Mouse (Mus musculus): ENCODE measurements around the gene Igf1r. TPM values are rescaled to one million over a fixed set of nuclear protein-coding genes. Genes with fewer than 3 reads are reported as not detected.

The Igf1r gene
- polyA plus RNA-seq, 1 experiment from 2014 or later, result 58.8 TPM

- CTCF ChIA-PET, result no interaction called here
- ATAC-seq (no peak), DNase-seq (ENCODE audit: low read depth, low spot score) (no peak)
- no peaks in the 10 kb centered on the region for H3K27me3 ChIP-seq
- no peak for TF ChIP-seq CTCF (IDR thresholded peaks at IDR 0.05)
- in situ Hi-C loops (cut with MboI; ENCODE audit: low pct_unique_long_range_greater_than_20kb), result no loop called here
- POLR2A ChIA-PET, result interaction anchor here (1.7 kb wide), 1 partner anchor 10 kb away, joined by 4 read pairs; no protein-coding TSS in a partner anchor
Measured at GRCm38 (mm10) chr7:68001269-68001668, 48.6 kb downstream of the Igf1r start.

- no peak for TF ChIP-seq CTCF (IDR thresholded peaks at IDR 0.05)
- no peak for ATAC-seq
- DNase-seq (ENCODE audit: low read depth, low spot score), result no peak
- ChIA-PET CTCF (interaction anchor here (0.9 kb wide), 1 partner anchor 123 kb away, joined by 3 read pairs; no protein-coding TSS in a partner anchor), POLR2A (interaction anchor here (0.9 kb wide), 1 partner anchor 39 kb away, joined by 3 read pairs; no protein-coding TSS in a partner anchor)
- H3K27me3 ChIP-seq, result no peaks in the 10 kb centered on the region
- in situ Hi-C loops (cut with MboI; ENCODE audit: low pct_unique_long_range_greater_than_20kb), result no loop called here
Measured at GRCm38 (mm10) chr7:68006074-68006473, 53.4 kb downstream of the Igf1r start.

GRCm38 (mm10) chr7:68006496-68006895 is 53.9 kb downstream of the Igf1r start:
- ChIA-PET CTCF (interaction anchor here (0.9 kb wide), 1 partner anchor 123 kb away, joined by 3 read pairs; no protein-coding TSS in a partner anchor), POLR2A (interaction anchor here (0.9 kb wide), 1 partner anchor 39 kb away, joined by 3 read pairs; no protein-coding TSS in a partner anchor)
- ATAC-seq, result peak; percentile 57
- DNase-seq (ENCODE audit: low read depth, low spot score), result peak; percentile 19
- no peak for TF ChIP-seq CTCF (IDR thresholded peaks at IDR 0.05)
- in situ Hi-C loops (cut with MboI; ENCODE audit: low pct_unique_long_range_greater_than_20kb), result no loop called here
- no peaks in the 10 kb centered on the region for H3K27me3 ChIP-seq

- POLR2A ChIA-PET, result no interaction called here
- DNase-seq (ENCODE audit: low read depth, low spot score) (no peak), ATAC-seq (no peak)
- CTCF ChIA-PET, result no interaction called here
- no peaks in the 10 kb centered on the region for H3K27me3 ChIP-seq
- in situ Hi-C loops (cut with MboI; ENCODE audit: low pct_unique_long_range_greater_than_20kb), result no loop called here
- no peak for TF ChIP-seq CTCF (IDR thresholded peaks at IDR 0.05)
Measured at GRCm38 (mm10) chr7:68009635-68010034, 57.0 kb downstream of the Igf1r start.

GRCm38 (mm10) chr7:68010168-68010567 is 57.5 kb downstream of the Igf1r start:
- TF ChIP-seq CTCF (IDR thresholded peaks at IDR 0.05), result no peak
- DNase-seq (ENCODE audit: low read depth, low spot score) (no peak), ATAC-seq (no peak)
- in situ Hi-C loops (cut with MboI; ENCODE audit: low pct_unique_long_range_greater_than_20kb), result no loop called here
- H3K27me3 ChIP-seq, result no peaks in the 10 kb centered on the region
- ChIA-PET POLR2A (no interaction called here), CTCF (no interaction called here)

GRCm38 (mm10) chr7:68010802-68011201 is 58.2 kb downstream of the Igf1r start:
- POLR2A ChIA-PET, result no interaction called here
- no peak for TF ChIP-seq CTCF (IDR thresholded peaks at IDR 0.05)
- H3K27me3 ChIP-seq, result no peaks in the 10 kb centered on the region
- in situ Hi-C loops (cut with MboI; ENCODE audit: low pct_unique_long_range_greater_than_20kb), result no loop called here
- ATAC-seq, result no peak
- CTCF ChIA-PET, result interaction anchor here (1.0 kb wide), 1 partner anchor 48 kb away, joined by 3 read pairs; no protein-coding TSS in a partner anchor
- DNase-seq (ENCODE audit: low read depth, low spot score), result no peak

- ATAC-seq, result no peak
- CTCF ChIA-PET, result interaction anchor here (1.0 kb wide), 1 partner anchor 49 kb away, joined by 3 read pairs; no protein-coding TSS in a partner anchor
- in situ Hi-C loops (cut with MboI; ENCODE audit: low pct_unique_long_range_greater_than_20kb), result no loop called here
- TF ChIP-seq CTCF (IDR thresholded peaks at IDR 0.05), result no peak
- POLR2A ChIA-PET, result no interaction called here
- no peak for DNase-seq (ENCODE audit: low read depth, low spot score)
- H3K27me3 ChIP-seq, result no peaks in the 10 kb centered on the region
Measured at GRCm38 (mm10) chr7:68011385-68012122, 58.9 kb downstream of the Igf1r start.

- ChIA-PET POLR2A (no interaction called here), CTCF (no interaction called here)
- no peak for ATAC-seq
- no peak for DNase-seq (ENCODE audit: low read depth, low spot score)
- in situ Hi-C loops (cut with MboI; ENCODE audit: low pct_unique_long_range_greater_than_20kb), result no loop called here
- H3K27me3 ChIP-seq, result no peaks in the 10 kb centered on the region
- no peak for TF ChIP-seq CTCF (IDR thresholded peaks at IDR 0.05)
Measured at GRCm38 (mm10) chr7:68012123-68012474, 59.5 kb downstream of the Igf1r start.

GRCm38 (mm10) chr7:68014495-68014894 is 61.9 kb downstream of the Igf1r start:
- ATAC-seq (no peak), DNase-seq (ENCODE audit: low read depth, low spot score) (no peak)
- CTCF ChIA-PET, result no interaction called here
- POLR2A ChIA-PET, result no interaction called here
- in situ Hi-C loops (cut with MboI; ENCODE audit: low pct_unique_long_range_greater_than_20kb), result no loop called here
- TF ChIP-seq CTCF (IDR thresholded peaks at IDR 0.05), result no peak
- no peaks in the 10 kb centered on the region for H3K27me3 ChIP-seq

GRCm38 (mm10) chr7:68015404-68015803 is 62.8 kb downstream of the Igf1r start:
- ChIA-PET POLR2A (no interaction called here), CTCF (no interaction called here)
- no peaks in the 10 kb centered on the region for H3K27me3 ChIP-seq
- in situ Hi-C loops (cut with MboI; ENCODE audit: low pct_unique_long_range_greater_than_20kb), result no loop called here
- no peak for TF ChIP-seq CTCF (IDR thresholded peaks at IDR 0.05)
- DNase-seq (ENCODE audit: low read depth, low spot score), result no peak
- no peak for ATAC-seq

GRCm38 (mm10) chr7:68018038-68018437 is 65.4 kb downstream of the Igf1r start:
- no peak for DNase-seq (ENCODE audit: low read depth, low spot score)
- ATAC-seq, result no peak
- TF ChIP-seq CTCF (IDR thresholded peaks at IDR 0.05), result no peak
- in situ Hi-C loops (cut with MboI; ENCODE audit: low pct_unique_long_range_greater_than_20kb), result no loop called here
- H3K27me3 ChIP-seq, result no peaks in the 10 kb centered on the region
- CTCF ChIA-PET, result no interaction called here
- POLR2A ChIA-PET, result no interaction called here
